8 mouse cellular contexts compared by ENCODE assay signal in genomic region chr1:87621146-87621857, GRCm38 (mm10). TPM values are rescaled to one million over a fixed set of nuclear protein-coding genes. Genes with fewer than 3 reads are reported as not detected.
DNase-seq lines count a peak whose midpoint lies in the region; ATAC-seq and TF ChIP-seq lines count a peak whose summit lies in the region.

No protein-coding gene starts in this region.

- POLR2A ChIA-PET in Patski (lab: Charles Lee), result no interaction called here

- H3K4me2 ChIP-seq in heart, embryonic 16.5 days (ENCODE audit: low read depth, low read length), result peak overlapping the region; percentile 58

- no peaks in the 10 kb centered on the region for H3K36me3 ChIP-seq in heart, embryonic 16.5 days (ENCODE audit: control insufficient read depth, insufficient read depth)
- peaks cover 41% of the 10 kb centered on the region for H3K36me3 ChIP-seq in megakaryocyte, embryonic 14.5 days (replicated peaks; ENCODE audit: low read length)

- CTCF ChIA-PET in Patski (lab: Charles Lee), result interaction anchor here (0.7 to 1.8 kb wide), 7 partner anchors 10 to 142 kb away, joined by 3 to 4 read pairs (median 3); no protein-coding TSS in a partner anchor

- intact Hi-C loops in left cerebral cortex, adult 2 months (cut with DNase I), result no loop called here
- intact Hi-C loops in left cerebral cortex, postnatal 4 days (cut with DNase I), result no loop called here

- H3K9me3 ChIP-seq in heart, embryonic 16.5 days (replicated peaks; ENCODE audit: control insufficient read depth, low read length), result no peaks in the 10 kb centered on the region
- no peaks in the 10 kb centered on the region for H3K9me3 ChIP-seq in megakaryocyte, embryonic 14.5 days

- no peak for DNase-seq in left cerebral cortex, adult 2 months (ENCODE audit: extremely low spot score in 1 of 2, low spot score in 2 of 2)
- DNase-seq in left cerebral cortex, postnatal 4 days, result no peak
- DNase-seq in Patski (ENCODE audit: low read depth, low spot score), result peak; percentile 88
- DNase-seq in layer of hippocampus, postnatal 36 days, result no peak
- DNase-seq in left cerebral cortex, adult 18-20 months (ENCODE audit: low spot score in 2 of 2), result no peak
- no peak for DNase-seq in kidney, postnatal 10 days

- no peak for TF ChIP-seq CTCF in left cerebral cortex, adult 2 months (IDR thresholded peaks at IDR 0.05)
- no peak for TF ChIP-seq CTCF in Patski (IDR thresholded peaks at IDR 0.05)

- in situ Hi-C loops in Patski (cut with MboI; ENCODE audit: low pct_unique_long_range_greater_than_20kb), result no loop called here

- ATAC-seq in Patski, result peak; percentile 56
- ATAC-seq in heart, embryonic 16.5 days (replicated peaks; ENCODE audit: extremely low read depth, insufficient read depth, low FRiP score), result no peak

- no peaks in the 10 kb centered on the region for H3K27me3 ChIP-seq in Patski
- H3K27me3 ChIP-seq in heart, embryonic 16.5 days (ENCODE audit: control insufficient read depth, insufficient read depth, low read length), result no peaks in the 10 kb centered on the region
- H3K27me3 ChIP-seq in megakaryocyte, embryonic 14.5 days (replicated peaks), result no peaks in the 10 kb centered on the region

- 71% methylated on average over 9 of the region's 9 CpGs for WGBS in heart, embryonic 16.5 days

- peak overlapping the region; percentile 31 for H3K4me3 ChIP-seq in left cerebral cortex, adult 2 months
- peak overlapping the region; percentile 48 for H3K4me3 ChIP-seq in heart, embryonic 16.5 days (ENCODE audit: low read length)
- peak overlapping the region; percentile 92 for H3K4me3 ChIP-seq in megakaryocyte, embryonic 14.5 days (replicated peaks)

- H3K27ac ChIP-seq in left cerebral cortex, adult 2 months, result peak overlapping the region; percentile 69; the same call in 1 of the 2 replicates
- H3K27ac ChIP-seq in heart, embryonic 16.5 days (ENCODE audit: low read length), result peak overlapping the region; percentile 74; the same call in 1 of the 2 replicates

- no peak overlapping the region for H3K9ac ChIP-seq in heart, embryonic 16.5 days (ENCODE audit: low read length)

- peaks cover 2% of the 10 kb centered on the region; the same call in 1 of the 2 replicates for H3K4me1 ChIP-seq in heart, embryonic 16.5 days (ENCODE audit: control insufficient read depth, insufficient read depth, low read length)
- peaks cover 69% of the 10 kb centered on the region for H3K4me1 ChIP-seq in megakaryocyte, embryonic 14.5 days

RNA-seq across cellular contexts. Expression of gene Inpp5d, which starts 1.2 kb away (rescaled TPM):
- total RNA-seq in left cerebral cortex, adult 2 months (2021), result 10 to 100 TPM; 16.7 to 20.1 TPM
- 10 to 100 TPM; 10.2 to 10.7 TPM for total RNA-seq in left cerebral cortex, postnatal 4 days (2021)
- 0.30 TPM for polyA plus RNA-seq in Patski (2021)
- polyA plus RNA-seq in heart, embryonic 16.5 days (2015; fragmentation: Nextera tagmentation; extraction: Ambion mirVana), result 5.2 and 6.9 TPM in 2 replicates
- 107 and 189 TPM in 2 replicates for polyA plus RNA-seq in megakaryocyte, embryonic 14.5 days (2012; ENCODE audit: insufficient read depth, low replicate concordance)
- 10 to 100 TPM; 14.8 to 20.7 TPM for total RNA-seq in layer of hippocampus, postnatal 36 days (2021)
- total RNA-seq in left cerebral cortex, adult 18-20 months (2021), result 10 to 100 TPM; 14.9 to 15.3 TPM

RNA-seq across cellular contexts. Expression of gene Ngef, which starts 47.6 kb away (rescaled TPM):
- 100 to 1,000 TPM; 347 to 364 TPM for total RNA-seq in left cerebral cortex, adult 2 months (2021)
- total RNA-seq in left cerebral cortex, postnatal 4 days (2021), result 10 to 100 TPM; 92.5 to 94.7 TPM
- 8.6 TPM for polyA plus RNA-seq in Patski (2021)
- polyA plus RNA-seq in heart, embryonic 16.5 days (2015; fragmentation: Nextera tagmentation; extraction: Ambion mirVana), result 0.32 and 0.99 TPM in 2 replicates
- polyA plus RNA-seq in megakaryocyte, embryonic 14.5 days (2012; ENCODE audit: insufficient read depth, low replicate concordance), result not detected in 2 replicates
- total RNA-seq in layer of hippocampus, postnatal 36 days (2021), result 10 to 100 TPM; 91.3 to 99.4 TPM
- 100 to 1,000 TPM; 357 to 374 TPM for total RNA-seq in left cerebral cortex, adult 18-20 months (2021)

Comparison
In these comparisons a context has a peak if more than half of its experiments do, and no peak if none do; other contexts are left out.
1. H3K4me3 ChIP-seq: peak in every context shown above with its lines; median percentile 92 in megakaryocyte, embryonic 14.5 days; 48 in heart, embryonic 16.5 days; 31 in left cerebral cortex, adult 2 months.